Comparison of ENCODE assay signal across 11 mouse cellular contexts in genomic region chr11:84867586-84867985, GRCm38 (mm10). TPM values are rescaled to one million over a fixed set of nuclear protein-coding genes. Genes with fewer than 3 reads are reported as not detected.
DNase-seq lines count a peak whose midpoint lies in the region; ATAC-seq lines count a peak whose summit lies in the region.
"Had no signal": no experiment of that assay in that cellular context is flagged by ENCODE, and none has a peak within 500 bp of the region (broad histone marks: within the 10 kb centered on the region; RNA-seq: fewer than 3 reads in every experiment).

No protein-coding gene starts in this region.

- 93% methylated on average over 2 of the region's 2 CpGs for WGBS in hindbrain, embryonic 10.5 days
- WGBS in hindbrain, embryonic 11.5 days, result 93% methylated on average over 2 of the region's 2 CpGs
- 93% methylated on average over 2 of the region's 2 CpGs for WGBS in neural tube, embryonic 11.5 days
- WGBS in neural tube, embryonic 15.5 days, result 92% methylated on average over 2 of the region's 2 CpGs
- 73% methylated on average over 2 of the region's 2 CpGs for WGBS in intestine, embryonic 16.5 days
- 93% methylated on average over 2 of the region's 2 CpGs for WGBS in neural tube, embryonic 13.5 days

- ATAC-seq in hindbrain, embryonic 11.5 days (ENCODE audit: low FRiP score), result no peak
- no peak for ATAC-seq in neural tube, embryonic 11.5 days (ENCODE audit: insufficient read depth, low FRiP score, low TSS enrichment)
- ATAC-seq in neural tube, embryonic 15.5 days (ENCODE audit: low FRiP score), result no peak
- no peak for ATAC-seq in intestine, embryonic 16.5 days
- no peak for ATAC-seq in neural tube, embryonic 13.5 days (ENCODE audit: low read depth)
- ATAC-seq in megakaryocyte-erythroid progenitor cell, adult 5-6 weeks (replicated peaks; ENCODE audit: low FRiP score, low TSS enrichment, poor library complexity, severe bottlenecking), result no peak

- H3K4me1 ChIP-seq in hindbrain, embryonic 10.5 days (replicated peaks), result peaks cover 41% of the 10 kb centered on the region
- no peaks in the 10 kb centered on the region; the same call in 1 of the 2 replicates for H3K4me1 ChIP-seq in hindbrain, embryonic 11.5 days (replicated peaks; ENCODE audit: control insufficient read depth, insufficient read depth, low read length)
- H3K4me1 ChIP-seq in neural tube, embryonic 11.5 days (ENCODE audit: control insufficient read depth, insufficient read depth, low read length), result peaks cover 7% of the 10 kb centered on the region
- H3K4me1 ChIP-seq in neural tube, embryonic 15.5 days, result peaks cover 23% of the 10 kb centered on the region
- peaks cover 7% of the 10 kb centered on the region; the same call in 1 of the 2 replicates for H3K4me1 ChIP-seq in intestine, embryonic 16.5 days (ENCODE audit: control insufficient read depth, insufficient read depth, low read length)
- peaks cover 42% of the 10 kb centered on the region for H3K4me1 ChIP-seq in neural tube, embryonic 13.5 days (replicated peaks)

- no peaks in the 10 kb centered on the region; the same call in 1 of the 2 replicates for H3K36me3 ChIP-seq in hindbrain, embryonic 10.5 days
- no peaks in the 10 kb centered on the region for H3K36me3 ChIP-seq in hindbrain, embryonic 11.5 days (ENCODE audit: control insufficient read depth, insufficient read depth, low read length)
- H3K36me3 ChIP-seq in neural tube, embryonic 11.5 days (ENCODE audit: control insufficient read depth, insufficient read depth, low read length), result no peaks in the 10 kb centered on the region
- no peaks in the 10 kb centered on the region for H3K36me3 ChIP-seq in neural tube, embryonic 15.5 days
- H3K36me3 ChIP-seq in intestine, embryonic 16.5 days (ENCODE audit: control insufficient read depth, insufficient read depth, low read length), result no peaks in the 10 kb centered on the region
- H3K36me3 ChIP-seq in neural tube, embryonic 13.5 days, result no peaks in the 10 kb centered on the region

- no peaks in the 10 kb centered on the region for H3K9me3 ChIP-seq in hindbrain, embryonic 10.5 days
- H3K9me3 ChIP-seq in hindbrain, embryonic 11.5 days (ENCODE audit: control insufficient read depth, low read length), result no peaks in the 10 kb centered on the region
- no peaks in the 10 kb centered on the region for H3K9me3 ChIP-seq in neural tube, embryonic 11.5 days (ENCODE audit: control insufficient read depth, low read length)
- no peaks in the 10 kb centered on the region for H3K9me3 ChIP-seq in neural tube, embryonic 15.5 days (replicated peaks)
- H3K9me3 ChIP-seq in intestine, embryonic 16.5 days (ENCODE audit: control insufficient read depth, low read length), result no peaks in the 10 kb centered on the region
- no peaks in the 10 kb centered on the region for H3K9me3 ChIP-seq in neural tube, embryonic 13.5 days

- 0 out of 2 replicates have a peak overlapping the region, but pooled peaks have one; percentile 6 for H3K4me3 ChIP-seq in hindbrain, embryonic 10.5 days
- no peak overlapping the region for H3K4me3 ChIP-seq in hindbrain, embryonic 11.5 days (ENCODE audit: low read depth, low read length)
- H3K4me3 ChIP-seq in neural tube, embryonic 11.5 days (ENCODE audit: low read depth, low read length), result no peak overlapping the region
- H3K4me3 ChIP-seq in neural tube, embryonic 15.5 days (replicated peaks), result no peak overlapping the region
- peak overlapping the region; percentile 24 for H3K4me3 ChIP-seq in intestine, embryonic 16.5 days (ENCODE audit: low read length)
- no peak overlapping the region for H3K4me3 ChIP-seq in neural tube, embryonic 13.5 days

- no peak overlapping the region for H3K27ac ChIP-seq in hindbrain, embryonic 10.5 days
- no peak overlapping the region for H3K27ac ChIP-seq in hindbrain, embryonic 11.5 days (ENCODE audit: low read depth, low read length)
- no peak overlapping the region for H3K27ac ChIP-seq in neural tube, embryonic 11.5 days (ENCODE audit: low read depth, low read length)
- no peak overlapping the region for H3K27ac ChIP-seq in neural tube, embryonic 15.5 days (replicated peaks)
- no peak overlapping the region for H3K27ac ChIP-seq in intestine, embryonic 16.5 days (ENCODE audit: low read length)
- H3K27ac ChIP-seq in neural tube, embryonic 13.5 days (replicated peaks), result no peak overlapping the region

- DNase-seq in hindbrain, embryonic 10.5 days (ENCODE audit: low spot score), result no peak
- no peak for DNase-seq in hindbrain, embryonic 11.5 days (ENCODE audit: low spot score)
- no peak for DNase-seq in neural tube, embryonic 11.5 days (ENCODE audit: low spot score)
- no peak for DNase-seq in ovary, postnatal 10 days (ENCODE audit: low spot score)
- DNase-seq: cerebellum, adult 11-12 months; lung, adult 18-20 months; thymus, postnatal 4 days had no signal

- no peak overlapping the region for H3K4me2 ChIP-seq in hindbrain, embryonic 11.5 days (replicated peaks; ENCODE audit: low read depth, low read length)
- H3K4me2 ChIP-seq in neural tube, embryonic 11.5 days (ENCODE audit: low read depth), result 0 out of 2 replicates have a peak overlapping the region, but pooled peaks have one; percentile 9
- H3K4me2 ChIP-seq in neural tube, embryonic 15.5 days, result no peak overlapping the region
- peak overlapping the region; percentile 37 for H3K4me2 ChIP-seq in intestine, embryonic 16.5 days (ENCODE audit: low read depth, low read length)
- peak overlapping the region; percentile 13 for H3K4me2 ChIP-seq in neural tube, embryonic 13.5 days

- H3K9ac ChIP-seq in hindbrain, embryonic 11.5 days (ENCODE audit: low read depth, low read length), result no peak overlapping the region
- H3K9ac ChIP-seq in neural tube, embryonic 11.5 days (ENCODE audit: low read length), result no peak overlapping the region
- no peak overlapping the region for H3K9ac ChIP-seq in neural tube, embryonic 15.5 days (replicated peaks)
- H3K9ac ChIP-seq in intestine, embryonic 16.5 days (ENCODE audit: low read depth, low read length), result no peak overlapping the region
- H3K9ac ChIP-seq in neural tube, embryonic 13.5 days, result no peak overlapping the region

- no peaks in the 10 kb centered on the region for H3K27me3 ChIP-seq in hindbrain, embryonic 10.5 days (ENCODE audit: insufficient read depth, poor library complexity, severe bottlenecking)
- H3K27me3 ChIP-seq in hindbrain, embryonic 11.5 days (ENCODE audit: control insufficient read depth, insufficient read depth, low read length), result no peaks in the 10 kb centered on the region
- H3K27me3 ChIP-seq in neural tube, embryonic 11.5 days (ENCODE audit: control insufficient read depth, insufficient read depth, low read length), result no peaks in the 10 kb centered on the region
- no peaks in the 10 kb centered on the region for H3K27me3 ChIP-seq in neural tube, embryonic 15.5 days (replicated peaks)
- no peaks in the 10 kb centered on the region for H3K27me3 ChIP-seq in intestine, embryonic 16.5 days (replicated peaks; ENCODE audit: control insufficient read depth, insufficient read depth, low read length)
- H3K27me3 ChIP-seq in neural tube, embryonic 13.5 days, result no peaks in the 10 kb centered on the region

RNA-seq across cellular contexts. Expression of gene Ggnbp2, which starts 3.0 kb away (rescaled TPM):
- polyA plus RNA-seq in hindbrain, embryonic 10.5 days (2016; fragmentation: Nextera tagmentation; extraction: Ambion mirVana), result 53.4 and 56.5 TPM in 2 replicates
- polyA plus RNA-seq in hindbrain, embryonic 11.5 days (2014; fragmentation: Nextera tagmentation; extraction: Ambion mirVana), result 77.1 and 77.3 TPM in 2 replicates
- 71.1 and 73.7 TPM in 2 replicates for polyA plus RNA-seq in neural tube, embryonic 11.5 days (2014; fragmentation: Nextera tagmentation; extraction: Ambion mirVana)
- polyA plus RNA-seq in neural tube, embryonic 15.5 days (2015; fragmentation: Nextera tagmentation; extraction: Ambion mirVana), result 76.2 and 81.4 TPM in 2 replicates
- 73.7 and 76.8 TPM in 2 replicates for polyA plus RNA-seq in intestine, embryonic 16.5 days (2015; fragmentation: Nextera tagmentation; extraction: Ambion mirVana)
- polyA plus RNA-seq in neural tube, embryonic 13.5 days (2015; fragmentation: Nextera tagmentation; extraction: Ambion mirVana), result 74.9 and 86.2 TPM in 2 replicates
- total RNA-seq in megakaryocyte-erythroid progenitor cell, adult 5-6 weeks (2014; fragmentation: Nextera tagmentation), result 91.1 and 108 TPM in 2 replicates
- 155 and 184 TPM in 2 replicates for total RNA-seq in megakaryocyte-erythroid progenitor cell, adult 5-6 weeks (2017)

RNA-seq across cellular contexts. Expression of gene Myo19, which starts 12.4 kb away (rescaled TPM):
- 9.9 and 11.3 TPM in 2 replicates for polyA plus RNA-seq in hindbrain, embryonic 10.5 days (2016; fragmentation: Nextera tagmentation; extraction: Ambion mirVana)
- polyA plus RNA-seq in hindbrain, embryonic 11.5 days (2014; fragmentation: Nextera tagmentation; extraction: Ambion mirVana), result 7.2 and 7.7 TPM in 2 replicates
- 9.2 TPM in 2 replicates for polyA plus RNA-seq in neural tube, embryonic 11.5 days (2014; fragmentation: Nextera tagmentation; extraction: Ambion mirVana)
- polyA plus RNA-seq in neural tube, embryonic 15.5 days (2015; fragmentation: Nextera tagmentation; extraction: Ambion mirVana), result 4.7 and 7.2 TPM in 2 replicates
- polyA plus RNA-seq in intestine, embryonic 16.5 days (2015; fragmentation: Nextera tagmentation; extraction: Ambion mirVana), result 7.5 and 7.8 TPM in 2 replicates
- polyA plus RNA-seq in neural tube, embryonic 13.5 days (2015; fragmentation: Nextera tagmentation; extraction: Ambion mirVana), result 5.9 and 6.1 TPM in 2 replicates
- 15.2 and 24.5 TPM in 2 replicates for total RNA-seq in megakaryocyte-erythroid progenitor cell, adult 5-6 weeks (2014; fragmentation: Nextera tagmentation)
- total RNA-seq in megakaryocyte-erythroid progenitor cell, adult 5-6 weeks (2017), result 3.5 and 10.3 TPM in 2 replicates

RNA-seq across cellular contexts. Expression of gene Pigw, which starts 12.5 kb away (rescaled TPM):
- 2.6 and 2.7 TPM in 2 replicates for polyA plus RNA-seq in hindbrain, embryonic 10.5 days (2016; fragmentation: Nextera tagmentation; extraction: Ambion mirVana)
- polyA plus RNA-seq in hindbrain, embryonic 11.5 days (2014; fragmentation: Nextera tagmentation; extraction: Ambion mirVana), result 3.8 and 4.0 TPM in 2 replicates
- polyA plus RNA-seq in neural tube, embryonic 11.5 days (2014; fragmentation: Nextera tagmentation; extraction: Ambion mirVana), result 3.6 and 3.8 TPM in 2 replicates
- polyA plus RNA-seq in neural tube, embryonic 15.5 days (2015; fragmentation: Nextera tagmentation; extraction: Ambion mirVana), result 2.7 and 2.9 TPM in 2 replicates
- polyA plus RNA-seq in intestine, embryonic 16.5 days (2015; fragmentation: Nextera tagmentation; extraction: Ambion mirVana), result 2.7 and 2.9 TPM in 2 replicates
- polyA plus RNA-seq in neural tube, embryonic 13.5 days (2015; fragmentation: Nextera tagmentation; extraction: Ambion mirVana), result 2.5 and 2.6 TPM in 2 replicates
- total RNA-seq in megakaryocyte-erythroid progenitor cell, adult 5-6 weeks (2014; fragmentation: Nextera tagmentation), result 10.2 and 11.1 TPM in 2 replicates
- 12.3 and 14.5 TPM in 2 replicates for total RNA-seq in megakaryocyte-erythroid progenitor cell, adult 5-6 weeks (2017)

RNA-seq across cellular contexts. Expression of gene Dhrs11, which starts 38.8 kb away (rescaled TPM):
- polyA plus RNA-seq in hindbrain, embryonic 10.5 days (2016; fragmentation: Nextera tagmentation; extraction: Ambion mirVana), result 13.1 and 15.1 TPM in 2 replicates
- 12.4 and 15.2 TPM in 2 replicates for polyA plus RNA-seq in hindbrain, embryonic 11.5 days (2014; fragmentation: Nextera tagmentation; extraction: Ambion mirVana)
- polyA plus RNA-seq in neural tube, embryonic 11.5 days (2014; fragmentation: Nextera tagmentation; extraction: Ambion mirVana), result 11.6 and 13.8 TPM in 2 replicates
- 11.8 and 16.2 TPM in 2 replicates for polyA plus RNA-seq in neural tube, embryonic 15.5 days (2015; fragmentation: Nextera tagmentation; extraction: Ambion mirVana)
- polyA plus RNA-seq in intestine, embryonic 16.5 days (2015; fragmentation: Nextera tagmentation; extraction: Ambion mirVana), result 105 and 126 TPM in 2 replicates
- 7.5 and 7.8 TPM in 2 replicates for polyA plus RNA-seq in neural tube, embryonic 13.5 days (2015; fragmentation: Nextera tagmentation; extraction: Ambion mirVana)
- total RNA-seq in megakaryocyte-erythroid progenitor cell, adult 5-6 weeks (2014; fragmentation: Nextera tagmentation), result 48.3 and 77.1 TPM in 2 replicates
- 22.0 and 43.6 TPM in 2 replicates for total RNA-seq in megakaryocyte-erythroid progenitor cell, adult 5-6 weeks (2017)

RNA-seq across cellular contexts. Expression of gene Mrm1, which starts 48.3 kb away (rescaled TPM):
- polyA plus RNA-seq in hindbrain, embryonic 10.5 days (2016; fragmentation: Nextera tagmentation; extraction: Ambion mirVana), result 12.2 and 13.9 TPM in 2 replicates
- 11.2 and 13.3 TPM in 2 replicates for polyA plus RNA-seq in hindbrain, embryonic 11.5 days (2014; fragmentation: Nextera tagmentation; extraction: Ambion mirVana)
- 11.0 and 14.0 TPM in 2 replicates for polyA plus RNA-seq in neural tube, embryonic 11.5 days (2014; fragmentation: Nextera tagmentation; extraction: Ambion mirVana)
- polyA plus RNA-seq in neural tube, embryonic 15.5 days (2015; fragmentation: Nextera tagmentation; extraction: Ambion mirVana), result 19.2 and 19.6 TPM in 2 replicates
- polyA plus RNA-seq in intestine, embryonic 16.5 days (2015; fragmentation: Nextera tagmentation; extraction: Ambion mirVana), result 14.6 and 15.0 TPM in 2 replicates
- 8.7 and 10.5 TPM in 2 replicates for polyA plus RNA-seq in neural tube, embryonic 13.5 days (2015; fragmentation: Nextera tagmentation; extraction: Ambion mirVana)
- total RNA-seq in megakaryocyte-erythroid progenitor cell, adult 5-6 weeks (2014; fragmentation: Nextera tagmentation), result 15.6 and 20.8 TPM in 2 replicates
- total RNA-seq in megakaryocyte-erythroid progenitor cell, adult 5-6 weeks (2017), result 7.3 and 10.7 TPM in 2 replicates

Comparison
In these comparisons a context has a peak if more than half of its experiments do, and no peak if none do; other contexts are left out.
1. H3K4me3 ChIP-seq: peak in hindbrain, embryonic 10.5 days (single experiment) and intestine, embryonic 16.5 days (single experiment); none in hindbrain, embryonic 11.5 days (single experiment), neural tube, embryonic 11.5 days (single experiment), neural tube, embryonic 15.5 days (single experiment) and neural tube, embryonic 13.5 days (single experiment).
2. H3K4me2 ChIP-seq: peak in neural tube, embryonic 11.5 days (single experiment), intestine, embryonic 16.5 days (single experiment) and neural tube, embryonic 13.5 days (single experiment); none in hindbrain, embryonic 11.5 days (single experiment) and neural tube, embryonic 15.5 days (single experiment).